Mouse (Mus musculus) NIH3T3 (cell line): ENCODE data around the gene Tex52.

Experiments
- DNase-seq: peaks from one replicate; pipeline ENCODE4 v3.0.0-alpha.2; 2012; ENCODE audit warnings: low read depth

Gene Tex52

DNA sequence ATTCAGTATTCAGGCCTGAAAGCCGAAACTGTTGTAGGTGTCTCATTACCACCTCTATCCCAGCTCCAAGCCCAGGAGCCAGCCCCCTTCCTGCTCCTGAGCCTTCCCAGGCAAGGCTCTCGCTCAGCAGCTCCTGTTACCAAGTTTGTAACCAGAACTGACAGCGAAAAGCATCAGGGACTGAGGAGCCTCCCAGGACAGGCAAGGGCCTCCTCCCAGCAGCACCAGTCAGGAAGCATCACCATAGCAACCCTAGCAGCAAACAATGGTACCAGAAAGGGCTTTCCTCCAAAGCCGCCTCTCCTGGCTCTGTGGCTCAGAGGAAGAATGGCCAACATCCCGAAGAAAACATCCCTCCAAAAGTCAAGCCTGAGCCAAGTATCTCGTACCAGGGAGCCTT is at the start of gene Tex52, which contains the start of gene Gm44596:
Tex52 (plus strand) TSS at position 265 of the 400 bp plus-strand sequence.
Gm44596 (plus strand) TSS at position 312 of the 400 bp plus-strand sequence.
- no peak for DNase-seq

DNA sequence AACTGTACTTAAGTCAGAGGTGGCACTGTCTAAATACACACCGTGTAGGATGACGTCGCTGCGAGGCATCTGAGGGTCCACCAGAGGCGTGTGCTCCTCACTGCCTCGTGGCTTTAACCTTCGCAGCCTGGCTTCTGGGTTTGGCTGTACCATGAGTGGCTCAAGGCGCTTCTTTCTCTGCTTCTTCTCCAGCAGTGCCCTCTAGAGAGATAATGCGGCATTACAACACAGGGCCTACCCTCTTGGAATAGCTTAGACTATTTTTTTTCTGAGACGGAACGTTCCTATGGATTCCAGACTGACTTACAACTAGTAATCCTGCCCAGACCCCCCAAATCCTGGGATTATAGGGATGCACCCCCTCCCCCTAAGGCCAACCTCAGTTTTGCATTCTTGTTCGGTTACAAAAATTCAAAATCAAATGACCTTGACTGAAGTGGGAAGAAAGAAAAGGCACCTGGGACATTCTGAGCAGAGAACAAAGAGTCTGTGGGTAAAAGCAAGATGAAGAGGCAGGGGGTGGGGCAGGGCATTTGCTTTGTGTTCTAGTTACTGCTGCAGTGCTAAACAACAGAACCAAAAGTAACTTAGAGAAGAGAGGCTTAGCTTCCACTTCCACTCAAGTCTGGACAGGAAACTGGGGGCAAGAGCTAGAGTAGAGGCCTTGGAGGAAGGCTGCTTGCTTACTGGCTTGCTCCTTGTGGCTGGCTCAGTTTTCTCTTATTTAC is 40.7 kb upstream of the Tex52 start:
- peak; percentile 81 for DNase-seq

DNA sequence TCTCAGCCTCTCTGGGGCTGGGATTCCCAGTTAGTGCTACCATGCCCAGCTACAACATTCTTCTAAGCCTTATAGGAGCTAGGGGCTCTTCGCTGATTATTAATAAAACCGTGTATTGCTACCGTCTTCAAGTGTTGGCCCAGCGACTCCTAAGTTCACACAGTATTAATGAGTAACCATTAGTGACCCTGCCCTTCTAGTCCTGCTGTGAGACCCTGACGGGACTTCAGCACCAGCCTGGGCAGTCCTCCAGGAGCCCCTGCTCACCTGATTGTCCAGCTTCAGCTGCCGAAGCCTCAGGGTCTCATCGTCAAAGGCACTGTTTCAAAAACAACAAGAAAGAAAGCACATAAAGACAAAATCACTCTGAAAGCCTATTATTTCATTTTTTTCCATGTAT is 37.8 kb upstream of the Tex52 start:
- no peak for DNase-seq

DNA sequence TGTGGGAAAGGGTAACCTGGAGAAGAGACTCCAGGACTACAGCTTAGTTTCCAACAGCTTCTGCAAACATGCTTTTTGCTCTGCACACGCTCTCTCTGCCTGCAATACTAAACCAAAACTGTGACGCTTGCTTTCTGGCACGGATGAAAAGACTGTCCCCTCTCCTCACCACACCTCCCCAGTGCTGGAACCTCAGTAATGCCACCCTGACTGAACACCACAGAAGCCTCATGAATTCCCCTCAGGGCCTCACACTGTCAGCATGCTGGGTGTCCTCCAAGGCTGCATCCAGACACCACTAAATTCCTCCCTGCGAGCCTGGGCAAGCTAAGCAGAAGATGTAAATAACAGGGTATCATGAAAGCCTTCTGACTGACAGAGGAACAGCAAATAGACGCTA is 36.4 kb upstream of the Tex52 start:
- no peak for DNase-seq

DNA sequence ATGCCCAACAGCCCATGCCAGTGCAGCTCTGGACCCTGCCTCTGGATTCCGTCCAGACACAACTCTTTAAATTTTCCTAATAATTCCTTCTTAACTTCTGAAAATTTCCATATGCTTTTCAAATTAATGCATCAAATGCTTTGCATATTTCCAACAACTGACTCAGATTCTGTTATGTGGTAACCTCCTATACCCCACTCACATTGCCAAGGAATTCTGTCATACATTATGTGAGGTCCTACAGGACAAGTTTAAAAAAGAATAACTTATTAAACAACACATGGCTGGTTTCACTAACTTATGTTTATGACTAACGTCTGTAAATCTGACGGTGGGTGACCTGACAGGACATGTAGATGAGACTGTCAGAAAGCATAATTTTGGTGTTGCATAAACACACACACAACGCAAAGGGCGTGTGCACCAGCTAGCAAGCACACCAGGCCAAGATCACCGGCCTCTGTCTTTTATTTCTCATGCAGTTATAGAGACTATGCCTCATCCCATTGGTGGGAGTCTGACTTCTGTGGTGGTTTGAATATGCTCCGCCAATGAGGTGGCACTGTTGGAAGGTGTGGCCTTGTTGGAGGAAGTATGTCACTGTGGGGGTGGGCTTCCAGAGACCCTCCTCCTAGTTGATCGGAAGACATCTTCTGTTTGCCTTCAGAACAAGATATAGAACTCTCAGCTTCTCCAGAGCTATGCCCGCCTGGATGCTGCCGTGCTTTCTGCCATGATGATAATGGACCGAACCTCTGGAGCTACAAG is 33.1 kb upstream of the Tex52 start:
- peak; percentile 65 for DNase-seq

DNA sequence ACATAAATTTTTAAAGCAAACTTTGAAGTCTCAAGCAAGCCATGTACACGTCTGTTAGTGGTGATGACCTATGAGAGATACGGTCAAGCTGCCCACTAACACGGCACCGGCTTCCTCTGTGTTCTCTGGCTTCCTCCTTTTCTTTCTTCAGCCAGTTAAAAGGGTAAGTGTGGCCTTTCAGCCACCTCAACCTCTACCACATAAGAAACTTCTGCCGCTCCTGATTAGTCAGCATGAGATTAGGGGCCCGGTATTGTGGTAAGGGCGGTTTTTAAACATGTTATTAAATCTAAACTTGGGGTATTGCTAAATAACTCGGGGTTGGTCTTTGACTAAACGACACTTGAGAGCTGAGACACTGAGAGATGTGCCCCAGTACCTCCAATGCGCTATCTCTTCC is 29.6 kb upstream of the Tex52 start:
- DNase-seq, result no peak

DNA sequence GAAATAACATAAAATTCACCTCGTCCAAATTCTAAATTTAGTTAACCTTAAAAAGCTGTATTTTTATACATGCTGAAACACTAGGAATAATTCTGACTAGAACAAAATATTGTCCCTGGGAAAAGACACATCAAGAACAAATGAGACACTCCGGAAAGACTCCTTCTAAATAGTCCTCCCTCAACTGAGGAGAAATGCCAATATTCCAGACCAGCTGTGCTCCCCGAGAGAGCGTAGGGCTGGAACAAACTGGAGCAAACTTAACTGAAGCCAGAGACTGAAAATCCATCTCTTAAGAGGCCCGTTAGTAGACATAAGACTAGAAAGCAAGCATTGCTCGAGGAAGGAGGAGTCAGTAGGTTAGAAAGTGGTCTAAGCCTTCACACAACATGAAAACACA is 28.5 kb upstream of the Tex52 start:
- no peak for DNase-seq

DNA sequence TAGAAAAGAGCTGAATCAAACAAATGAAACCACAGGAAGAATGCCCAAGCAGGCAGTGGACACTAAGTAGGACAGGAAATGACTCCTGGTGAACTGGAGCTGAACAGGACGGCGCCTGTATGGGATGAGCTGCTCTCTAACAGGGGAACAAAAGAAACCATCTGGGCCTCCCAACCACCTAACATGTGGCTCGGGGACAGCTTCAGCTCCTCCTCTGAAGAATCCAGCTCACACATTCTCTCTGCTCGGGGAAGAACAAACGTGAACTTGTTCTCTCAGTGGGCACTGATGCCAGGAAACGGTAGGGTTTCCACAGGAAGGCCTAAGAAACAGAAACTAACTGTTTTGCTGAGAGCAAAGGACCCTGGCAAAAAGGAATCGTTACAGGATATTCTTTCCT is 25.5 kb upstream of the Tex52 start:
- DNase-seq, result no peak

DNA sequence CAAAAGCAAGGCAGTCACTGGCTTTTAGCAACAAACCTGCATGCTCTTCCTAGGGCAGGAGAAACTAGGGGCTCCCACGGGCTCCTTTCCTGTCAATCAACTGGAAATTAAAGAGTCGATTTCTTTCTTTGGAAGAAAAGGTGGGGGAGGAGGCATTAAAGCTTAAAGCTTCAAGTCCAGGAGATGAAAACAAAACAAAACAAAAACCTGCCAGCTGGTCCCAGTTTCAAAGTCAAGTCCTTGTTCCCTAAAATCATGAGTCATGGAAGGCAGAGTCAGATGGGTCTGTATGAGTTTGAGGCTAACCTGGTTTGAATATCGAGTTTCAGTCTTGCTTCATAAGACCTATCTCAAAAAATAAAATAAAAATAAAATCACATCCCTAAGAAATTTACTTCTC is 21.1 kb upstream of the Tex52 start:
- DNase-seq, result peak; percentile 56

DNA sequence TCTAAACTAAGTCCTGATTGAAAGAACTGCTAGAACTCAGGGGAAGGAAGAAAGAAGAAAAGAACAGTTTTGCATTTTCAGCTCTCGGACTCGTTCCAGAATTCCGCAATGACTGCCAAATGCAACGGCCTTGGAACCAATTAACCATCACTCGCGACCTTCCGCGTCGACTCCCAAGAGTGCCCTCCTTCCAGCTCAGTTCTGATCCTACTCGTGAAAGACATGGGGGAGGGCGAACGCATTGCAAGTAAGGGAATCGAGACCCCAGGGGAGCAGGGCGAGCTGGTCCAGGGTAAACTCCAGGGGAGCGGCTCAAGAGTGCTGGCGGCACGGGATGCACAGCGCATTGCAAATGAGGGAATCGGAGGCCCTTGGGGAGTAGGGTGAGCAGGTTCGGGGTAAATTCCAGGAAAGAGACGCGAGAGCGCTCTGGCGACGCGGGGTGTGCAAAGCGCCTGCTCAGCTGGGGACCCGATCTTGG is 20.0 kb upstream of the Tex52 start:
- DNase-seq, result peak; percentile 77

DNA sequence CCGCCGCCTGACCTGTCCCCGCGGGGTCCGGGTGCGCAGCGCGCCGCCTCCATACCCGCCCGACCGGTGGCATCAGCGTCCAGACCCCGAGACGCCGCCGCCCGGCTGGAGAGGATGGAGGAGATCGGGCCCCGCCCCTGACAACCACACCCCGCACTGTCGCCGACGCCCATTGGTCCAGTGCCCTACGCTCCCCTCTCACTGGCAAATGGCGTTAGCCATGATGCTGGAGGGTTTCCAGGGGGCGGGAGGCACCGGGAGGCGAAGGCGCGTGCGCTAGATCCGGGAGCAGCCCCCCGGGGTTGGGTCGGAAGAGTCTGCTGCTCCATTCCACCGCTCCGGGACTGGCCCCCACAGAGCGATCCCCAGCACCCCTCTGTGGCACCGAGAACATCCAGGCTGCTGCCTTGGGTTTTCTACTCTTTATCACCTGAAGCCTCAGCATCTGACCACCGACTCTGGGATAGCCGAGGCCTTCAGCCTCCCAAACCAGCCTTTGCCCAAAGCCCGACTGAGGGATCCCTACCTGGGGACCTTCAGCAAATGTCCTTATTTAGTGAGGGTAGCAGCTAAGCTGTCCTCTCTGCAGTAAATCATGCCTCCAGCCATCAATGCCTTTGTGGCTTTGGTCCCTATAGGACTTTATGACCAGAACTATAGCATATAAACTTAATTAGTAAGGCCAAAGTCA is 19.4 kb upstream of the Tex52 start, which contains the start of gene Tulp3:
Tulp3 (minus strand) TSS at position 126 of the 691 bp plus-strand sequence.
- peak; percentile 100 for DNase-seq

DNA sequence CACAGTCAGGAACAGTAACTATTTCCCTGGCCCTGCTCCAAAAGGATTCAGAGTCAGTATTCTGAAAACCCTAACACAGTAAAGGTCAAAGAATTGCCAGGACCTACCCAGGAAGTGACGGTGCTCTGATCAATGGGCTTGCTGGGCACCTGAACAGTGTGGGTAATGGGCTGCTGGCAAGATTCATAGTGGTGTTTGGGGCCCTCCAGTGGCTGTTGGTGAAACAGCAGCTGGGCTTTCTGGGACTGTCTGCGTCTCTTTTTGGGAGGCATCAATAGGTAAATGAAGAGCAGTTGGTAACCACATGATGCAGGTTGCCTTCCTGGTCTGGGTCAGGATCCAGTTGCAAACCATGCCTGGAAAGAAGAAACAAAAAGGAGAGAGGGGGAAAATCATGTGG is 16.3 kb upstream of the Tex52 start:
- peak; percentile 85 for DNase-seq

DNA sequence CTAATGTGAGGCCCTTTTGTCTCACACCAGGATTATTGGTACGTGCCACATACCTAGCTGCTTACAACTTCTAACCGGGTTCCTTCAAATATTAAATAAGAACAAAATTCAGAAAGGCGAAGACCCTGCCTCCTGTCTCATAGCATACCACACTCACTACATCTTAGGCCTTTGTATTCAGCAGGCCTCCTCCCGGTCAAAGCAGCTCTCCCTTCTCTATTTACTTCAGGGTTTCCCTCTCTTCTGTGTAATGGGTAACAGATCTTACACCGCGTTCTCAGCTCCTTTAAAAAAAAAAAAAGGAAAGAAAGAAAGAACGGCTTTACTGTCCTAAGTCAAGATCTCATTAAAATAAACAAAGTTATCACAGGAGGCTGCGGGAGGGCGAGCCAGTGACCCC is 13.4 kb upstream of the Tex52 start:
- DNase-seq, result peak; percentile 26

DNA sequence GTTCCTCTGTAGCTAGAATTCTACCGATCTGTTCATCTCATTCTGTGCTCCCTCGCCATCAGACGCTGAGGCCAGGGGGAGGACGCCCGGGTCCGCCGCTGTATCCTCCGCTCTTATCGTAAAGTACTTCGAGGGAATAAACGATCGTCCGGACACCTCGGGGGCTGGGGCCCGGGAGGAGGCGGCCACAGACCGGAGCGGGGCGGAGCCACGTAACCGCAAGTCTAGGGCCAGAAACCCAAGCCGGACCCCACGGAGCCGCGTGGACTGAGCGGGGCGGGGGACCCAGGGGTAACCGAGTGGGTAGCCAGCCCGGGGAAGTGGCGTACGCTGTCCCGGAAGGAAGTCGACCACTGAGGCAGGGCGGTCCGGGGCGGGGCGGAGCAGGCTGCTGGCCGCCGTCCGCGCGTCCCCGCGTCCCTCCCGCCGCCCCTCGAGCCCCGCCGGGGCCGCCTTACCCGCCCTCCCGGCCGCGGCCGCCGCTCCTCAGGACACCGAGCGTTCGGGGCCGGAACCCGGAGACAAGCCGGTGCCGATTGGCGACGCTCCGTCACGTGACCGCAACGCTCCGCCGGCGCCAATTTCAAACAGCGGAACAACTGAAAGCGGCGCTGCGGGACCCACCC is 12.8 kb upstream of the Tex52 start, which contains the start of the genes Rhno1 and Foxm1:
Rhno1 (minus strand) TSS at position 531 of the 626 bp plus-strand sequence.
Foxm1 (plus strand) TSS at position 587 of the 626 bp plus-strand sequence.
- DNase-seq, result peak; percentile 94

DNA sequence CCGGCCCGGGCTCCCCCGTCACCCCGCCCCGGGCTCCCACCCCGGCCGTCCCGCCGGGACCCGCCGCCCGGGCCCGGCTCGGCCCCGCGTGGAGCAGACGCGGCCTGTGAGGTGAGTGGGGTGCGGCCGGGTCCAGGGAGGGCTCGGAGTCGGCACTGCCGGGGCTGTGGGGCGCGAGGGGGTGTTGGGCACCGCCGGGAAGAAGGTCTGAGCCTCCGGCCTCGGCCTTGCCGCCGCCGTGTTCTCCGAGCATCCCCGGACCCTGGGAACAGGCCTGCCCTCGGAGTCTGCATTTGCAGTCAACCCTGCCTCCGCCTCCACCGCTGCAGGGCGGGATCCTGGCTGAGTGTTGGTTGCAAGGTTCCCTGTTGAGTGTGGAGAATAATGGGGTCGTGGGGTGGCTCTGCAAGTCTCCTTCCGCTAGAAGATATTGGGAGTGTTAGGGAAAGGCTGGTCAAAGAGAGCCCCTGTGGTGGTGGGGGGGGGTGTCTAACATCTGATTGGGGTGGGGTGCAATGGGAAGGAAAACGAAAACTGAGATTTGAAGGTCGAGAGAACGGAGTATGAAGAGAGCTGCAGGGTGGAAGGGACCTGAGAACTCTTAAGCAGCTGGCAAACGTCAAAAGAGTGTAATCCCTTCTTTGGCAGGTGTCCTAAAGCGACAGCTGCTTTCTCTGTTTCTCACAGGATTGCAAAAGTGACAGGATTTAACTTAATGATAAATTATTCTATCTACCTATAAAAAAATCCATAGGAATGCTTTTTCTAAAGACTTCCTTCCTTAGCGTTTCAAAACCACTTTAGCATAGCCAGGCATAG is 12.0 kb upstream of the Tex52 start:
- peak; percentile 55 for DNase-seq

DNA sequence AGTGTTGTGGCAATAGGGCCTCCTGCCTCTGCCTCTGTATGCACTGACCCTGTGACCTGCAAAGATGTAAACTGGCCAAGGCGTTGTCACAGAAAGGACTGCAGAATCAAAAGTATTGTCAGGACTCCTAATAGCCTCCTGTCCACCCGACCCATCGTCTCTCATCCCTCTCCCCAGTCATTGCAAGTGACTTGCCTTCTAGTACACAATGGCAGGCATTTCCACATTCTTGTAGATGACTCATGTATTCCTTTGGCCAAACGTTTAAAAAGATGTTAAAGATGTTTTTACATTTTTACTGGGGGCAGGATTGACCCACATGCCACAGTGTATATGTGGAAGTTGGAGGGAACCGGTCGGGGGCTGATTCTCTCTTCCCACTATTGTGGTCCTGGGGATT is 10.5 kb upstream of the Tex52 start:
- peak; percentile 72 for DNase-seq

DNA sequence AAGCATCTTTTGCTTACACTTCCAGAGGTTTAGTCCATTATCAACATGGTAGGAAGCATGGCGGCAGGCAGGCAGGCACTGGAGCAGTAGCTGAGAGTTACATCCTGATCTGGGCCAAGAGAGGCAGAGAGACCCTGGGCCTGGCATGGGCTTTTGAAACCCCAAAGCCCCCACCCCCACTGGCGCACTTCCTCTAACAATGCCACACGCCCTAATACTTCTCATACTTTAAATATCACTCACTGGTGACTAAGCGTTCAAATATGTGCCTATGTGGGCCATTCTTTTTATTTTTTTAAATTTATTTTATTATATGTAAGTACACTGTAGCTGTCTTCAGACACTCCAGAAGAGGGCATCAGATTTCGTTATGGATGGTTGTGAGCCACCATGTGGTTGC is 8.8 kb upstream of the Tex52 start:
- peak; percentile 55 for DNase-seq

DNA sequence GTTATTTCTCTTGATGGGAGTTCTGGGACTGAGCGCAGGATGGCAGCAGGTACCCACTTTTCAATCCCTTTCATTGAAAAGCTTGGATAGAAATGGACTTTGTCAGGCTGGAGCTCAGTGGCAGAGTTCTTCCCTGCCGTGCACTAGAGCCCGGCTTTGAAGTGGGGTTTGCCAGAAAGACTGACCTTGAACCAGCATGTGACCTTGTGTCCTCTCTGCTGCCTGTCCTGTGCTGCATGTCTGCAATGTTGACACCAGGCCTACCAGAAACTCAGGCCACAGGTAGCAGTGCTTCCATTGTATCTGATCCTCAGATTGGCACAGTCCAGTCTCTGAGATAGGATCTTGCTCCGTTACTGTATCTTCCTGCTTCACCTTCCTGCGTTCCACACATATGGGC is 5.2 kb upstream of the Tex52 start:
- no peak for DNase-seq

DNA sequence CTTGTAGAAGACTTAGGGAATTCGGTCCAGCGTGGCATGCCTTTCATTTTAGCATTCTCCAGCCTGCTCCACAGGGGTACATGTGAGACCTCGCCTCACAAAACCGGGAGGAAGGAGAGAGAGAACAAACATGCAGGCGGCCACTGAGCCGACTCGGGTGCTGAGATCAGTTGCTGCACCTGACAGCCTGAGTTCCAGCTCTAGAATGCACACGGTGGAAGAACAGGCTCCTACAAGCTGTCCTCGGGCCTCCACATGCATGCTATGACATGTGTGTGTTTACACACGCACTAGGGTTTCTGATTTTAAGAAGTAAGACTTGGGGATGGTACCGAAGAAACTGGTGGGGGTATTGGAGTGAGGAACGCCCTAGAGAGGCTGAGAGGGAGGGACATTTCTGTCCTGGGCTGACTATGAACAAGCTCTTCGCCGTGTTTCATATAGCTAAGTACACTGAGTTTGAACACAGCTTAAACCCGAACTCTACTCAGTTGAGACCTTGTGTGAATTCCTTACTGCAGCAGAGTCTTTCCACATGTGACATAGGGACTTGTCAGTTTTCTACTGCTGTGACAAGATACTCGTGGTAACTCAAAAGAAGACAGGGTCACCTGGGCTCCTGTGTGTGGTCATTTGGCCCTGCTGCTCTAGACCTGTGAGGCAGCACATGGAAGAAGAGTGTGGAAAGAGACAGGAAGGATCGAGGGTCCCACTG is 1.3 kb downstream of the Tex52 start:
- DNase-seq, result no peak

DNA sequence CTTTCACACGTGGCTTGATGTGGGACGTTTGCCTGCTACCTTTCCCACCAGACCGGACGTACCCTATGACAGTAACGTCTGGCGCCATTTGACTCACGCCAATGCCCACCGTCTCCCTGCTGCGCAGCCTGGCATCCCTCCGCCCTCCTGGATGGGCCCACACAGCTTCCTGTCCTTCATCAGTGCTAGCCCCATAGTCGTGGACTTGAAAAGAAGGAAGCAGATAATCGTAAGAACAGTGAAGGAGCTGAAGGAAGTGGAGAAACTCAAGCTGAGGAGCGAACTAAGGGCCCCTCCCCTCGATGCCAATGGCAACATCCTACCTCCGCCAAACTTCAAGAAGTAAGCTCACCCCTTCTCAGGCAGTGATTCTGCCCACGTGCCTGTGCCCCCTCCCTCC is 4.4 kb downstream of the Tex52 start:
- no peak for DNase-seq
